Mouse (Mus musculus): ENCODE results near the gene Olfr1474. TPM values are rescaled to one million over a fixed set of nuclear protein-coding genes. Genes with fewer than 3 reads are reported as not detected.
"Not testable (repeated sequence)": the region's sequence is repeated elsewhere in the genome, so short reads cannot be mapped to it uniquely, and the experiment has no call there.

Olfr1474 gene
- total RNA-seq (2015; ENCODE audit: low replicate concordance) (not detected in 2 replicates), total RNA-seq (2017; ENCODE audit: low replicate concordance) (not detected in 2 replicates)

DNA sequence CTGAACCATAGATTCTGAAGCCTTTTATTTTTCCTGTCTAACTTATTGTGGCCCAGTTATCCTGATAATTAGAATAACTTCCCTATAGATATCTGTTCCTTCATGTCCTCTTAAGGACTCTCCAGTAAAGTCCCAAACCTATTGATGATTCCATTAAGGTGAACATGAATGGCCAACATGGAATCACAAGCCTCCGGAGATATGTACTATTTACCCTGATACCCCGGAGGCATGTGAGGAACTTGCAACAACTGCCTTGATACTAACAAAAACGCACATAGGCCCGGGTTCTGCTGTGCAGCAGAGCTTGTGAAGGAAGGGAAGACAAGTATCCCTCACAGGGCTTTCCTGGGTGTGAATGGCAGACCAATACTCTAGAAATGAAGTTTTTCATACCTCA is at the start of gene Olfr1474:
Olfr1474 (plus strand) TSS at position 301 of the 400 bp plus-strand sequence.
- not testable (repeated sequence) for ATAC-seq (replicated peaks; ENCODE audit: low FRiP score, poor library complexity, severe bottlenecking)

DNA sequence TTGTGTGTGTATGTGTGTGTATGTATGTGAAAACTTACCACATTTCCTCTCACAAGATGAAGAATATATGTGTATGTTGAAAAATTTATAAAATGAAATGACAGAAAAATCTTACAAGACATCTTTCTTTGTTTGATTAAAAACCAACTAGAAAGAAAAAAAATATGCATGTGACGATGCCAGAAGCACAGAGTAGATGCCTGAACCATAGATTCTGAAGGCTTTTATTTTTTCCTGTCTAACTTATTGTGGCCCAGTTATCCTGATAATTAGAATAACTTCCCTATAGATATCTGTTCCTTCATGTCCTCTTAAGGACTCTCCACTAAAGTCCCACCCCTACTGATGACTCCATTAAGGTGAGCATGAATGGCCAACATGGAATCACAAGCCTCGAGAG is 26.3 kb upstream of the Olfr1474 start, which contains the start of gene Olfr1471:
Olfr1471 (plus strand) TSS at position 301 of the 400 bp plus-strand sequence.
- ATAC-seq (replicated peaks; ENCODE audit: low FRiP score, poor library complexity, severe bottlenecking), result not testable (repeated sequence)

DNA sequence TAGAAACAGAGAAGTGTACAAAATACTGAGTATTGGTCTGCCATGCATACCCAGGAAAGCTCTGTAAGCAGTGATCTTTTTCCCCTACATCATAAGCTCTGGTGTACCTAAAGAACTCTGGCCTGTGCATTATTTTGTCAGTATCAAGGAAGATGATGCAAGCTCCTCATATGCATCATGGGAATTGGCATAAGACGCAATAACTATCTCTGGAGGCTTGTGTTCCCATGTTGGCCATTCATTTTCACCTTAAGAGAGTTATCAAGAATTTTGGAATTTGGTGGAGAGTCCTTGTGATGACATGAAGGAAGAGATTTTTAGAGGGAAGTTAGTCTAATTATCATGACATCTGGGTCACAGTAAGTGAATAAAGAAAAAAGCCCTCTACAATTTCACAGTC is 13.4 kb upstream of the Olfr1474 start, which contains the start of gene Olfr1472:
Olfr1472 (minus strand) TSS at position 101 of the 400 bp plus-strand sequence.
- no peak for ATAC-seq (replicated peaks; ENCODE audit: low FRiP score, poor library complexity, severe bottlenecking)

DNA sequence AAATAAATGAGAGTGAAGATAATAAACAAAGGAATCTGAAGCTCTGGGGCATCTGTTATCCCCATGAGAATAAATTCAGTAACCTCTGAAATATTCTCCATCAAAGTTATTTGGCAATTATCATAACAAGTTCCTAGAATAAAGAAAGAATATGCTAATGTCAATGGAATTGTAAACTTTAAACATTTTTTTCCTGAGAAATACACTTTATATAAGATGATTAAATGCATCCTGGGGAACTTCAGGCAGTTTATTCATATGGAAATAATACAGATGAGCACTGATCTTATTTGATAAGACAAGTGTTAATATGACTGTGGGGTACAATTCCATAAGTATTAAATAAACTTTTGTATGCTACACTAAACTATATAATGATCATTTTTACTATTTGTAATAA is 10.7 kb downstream of the Olfr1474 start, which contains the start of gene Olfr1475:
Olfr1475 (minus strand) TSS at position 101 of the 400 bp plus-strand sequence.
- ATAC-seq (replicated peaks; ENCODE audit: low FRiP score, poor library complexity, severe bottlenecking), result no peak

DNA sequence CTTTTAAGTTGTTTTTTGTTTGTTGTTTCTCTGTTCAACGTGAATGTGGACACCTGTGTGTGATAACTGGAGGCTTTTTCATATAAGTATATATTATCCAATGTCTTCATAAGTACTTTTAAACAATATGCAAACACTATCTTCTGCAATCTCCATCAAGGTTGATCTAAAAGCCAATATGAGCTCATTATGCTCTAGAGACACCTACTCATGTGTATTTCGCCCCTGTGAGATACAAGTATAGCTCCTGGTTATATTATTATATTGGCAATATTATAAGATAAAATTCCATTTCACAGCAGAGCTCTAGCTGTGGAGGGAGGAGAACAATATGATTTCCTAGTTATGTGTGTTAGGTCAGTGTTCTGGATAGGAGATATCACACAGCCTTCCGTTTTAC is 30.9 kb downstream of the Olfr1474 start, which contains the start of gene Olfr1477:
Olfr1477 (plus strand) TSS at position 301 of the 400 bp plus-strand sequence.
- no peak for ATAC-seq (replicated peaks; ENCODE audit: low FRiP score, poor library complexity, severe bottlenecking)

Other genes starting within 250 kb of the Olfr1474 start
- not detected in 2 replicates for gene Olfr1463, start 238.2 kb upstream of the Olfr1474 start, total RNA-seq (2015; ENCODE audit: low replicate concordance)
- gene Olfr1463, start 238.2 kb upstream of the Olfr1474 start, total RNA-seq (2017; ENCODE audit: low replicate concordance), result not detected in 2 replicates
- not detected in 2 replicates for gene Olfr1465, start 154.0 kb upstream of the Olfr1474 start, total RNA-seq (2015; ENCODE audit: low replicate concordance)
- 0.70 TPM in 1 of 2 replicates, not detected in the other for gene Olfr1465, start 154.0 kb upstream of the Olfr1474 start, total RNA-seq (2017; ENCODE audit: low replicate concordance)
- gene Olfr1466, start 130.7 kb upstream of the Olfr1474 start, total RNA-seq (2015; ENCODE audit: low replicate concordance), result not detected in 2 replicates
- gene Olfr1466, start 130.7 kb upstream of the Olfr1474 start, total RNA-seq (2017; ENCODE audit: low replicate concordance), result not detected in 2 replicates
- gene Olfr1467, start 107.3 kb upstream of the Olfr1474 start, total RNA-seq (2015; ENCODE audit: low replicate concordance), result not detected in 2 replicates
- not detected in 2 replicates for gene Olfr1467, start 107.3 kb upstream of the Olfr1474 start, total RNA-seq (2017; ENCODE audit: low replicate concordance)
- not detected in 2 replicates for gene Olfr1469, start 61.7 kb upstream of the Olfr1474 start, total RNA-seq (2015; ENCODE audit: low replicate concordance)
- gene Olfr1469, start 61.7 kb upstream of the Olfr1474 start, total RNA-seq (2017; ENCODE audit: low replicate concordance), result not detected in 2 replicates
- not detected in 2 replicates for gene Olfr1471, start 26.2 kb upstream of the Olfr1474 start, total RNA-seq (2015; ENCODE audit: low replicate concordance)
- not detected in 2 replicates for gene Olfr1471, start 26.2 kb upstream of the Olfr1474 start, total RNA-seq (2017; ENCODE audit: low replicate concordance)
- not detected in 2 replicates for gene Olfr1472, start 13.5 kb upstream of the Olfr1474 start, total RNA-seq (2015; ENCODE audit: low replicate concordance)
- gene Olfr1472, start 13.5 kb upstream of the Olfr1474 start, total RNA-seq (2017; ENCODE audit: low replicate concordance), result not detected in 2 replicates
- gene Olfr1475, start 10.6 kb downstream of the Olfr1474 start, total RNA-seq (2015; ENCODE audit: low replicate concordance), result not detected in 2 replicates
- gene Olfr1475, start 10.6 kb downstream of the Olfr1474 start, total RNA-seq (2017; ENCODE audit: low replicate concordance), result not detected in 2 replicates
- gene Olfr1477, start 31.0 kb downstream of the Olfr1474 start, total RNA-seq (2015; ENCODE audit: low replicate concordance), result not detected in 2 replicates
- gene Olfr1477, start 31.0 kb downstream of the Olfr1474 start, total RNA-seq (2017; ENCODE audit: low replicate concordance), result not detected in 2 replicates
- gene Olfr1480, start 58.3 kb downstream of the Olfr1474 start, total RNA-seq (2015; ENCODE audit: low replicate concordance), result not detected in 2 replicates
- not detected in 2 replicates for gene Olfr1480, start 58.3 kb downstream of the Olfr1474 start, total RNA-seq (2017; ENCODE audit: low replicate concordance)
- not detected in 2 replicates for gene Olfr1484, start 113.9 kb downstream of the Olfr1474 start, total RNA-seq (2015; ENCODE audit: low replicate concordance)
- gene Olfr1484, start 113.9 kb downstream of the Olfr1474 start, total RNA-seq (2017; ENCODE audit: low replicate concordance), result not detected in 2 replicates
- gene Olfr1487, start 147.8 kb downstream of the Olfr1474 start, total RNA-seq (2015; ENCODE audit: low replicate concordance), result not detected in 2 replicates
- not detected in 2 replicates for gene Olfr1487, start 147.8 kb downstream of the Olfr1474 start, total RNA-seq (2017; ENCODE audit: low replicate concordance)
- gene Olfr1489, start 162.1 kb downstream of the Olfr1474 start, total RNA-seq (2015; ENCODE audit: low replicate concordance), result not detected in 2 replicates
- not detected in 2 replicates for gene Olfr1489, start 162.1 kb downstream of the Olfr1474 start, total RNA-seq (2017; ENCODE audit: low replicate concordance)
- not detected in 2 replicates for gene Olfr1490, start 181.5 kb downstream of the Olfr1474 start, total RNA-seq (2015; ENCODE audit: low replicate concordance)
- gene Olfr1490, start 181.5 kb downstream of the Olfr1474 start, total RNA-seq (2017; ENCODE audit: low replicate concordance), result not detected in 2 replicates
- not detected in 2 replicates for gene Olfr1491, start 227.7 kb downstream of the Olfr1474 start, total RNA-seq (2015; ENCODE audit: low replicate concordance)
- gene Olfr1491, start 227.7 kb downstream of the Olfr1474 start, total RNA-seq (2017; ENCODE audit: low replicate concordance), result not detected in 2 replicates